Mouse (Mus musculus): Measurements from ENCODE around the gene Elavl4.

DNA sequence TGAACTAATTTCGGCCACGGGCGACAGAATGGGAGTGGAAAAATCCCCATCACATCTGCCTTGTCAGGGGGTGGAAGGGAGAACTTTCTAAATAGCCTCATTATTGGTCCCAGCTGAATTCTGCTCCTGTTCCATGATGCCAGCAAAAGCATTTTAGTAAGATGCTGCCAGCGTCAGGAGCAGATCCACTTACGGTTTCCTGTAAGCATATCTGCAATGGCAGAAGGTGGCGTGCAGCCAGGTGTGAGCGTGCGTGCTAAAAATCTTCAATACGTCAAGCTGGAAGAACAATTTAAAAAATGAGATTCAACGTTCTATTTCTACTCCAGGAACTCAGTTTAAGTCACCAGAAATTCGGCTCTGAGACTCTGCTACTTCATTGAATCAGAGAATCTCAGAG, 45.1 kb downstream of the Elavl4 start:
- TF ChIP-seq CTCF (IDR thresholded peaks at IDR 0.05; ENCODE audit: low read depth) = no peak
- no peak for TF ChIP-seq EP300 (IDR thresholded peaks at IDR 0.05; ENCODE audit: low read depth)
